Mouse (Mus musculus) embryonic facial prominence, embryonic 11.5 days (tissue): ENCODE results near the gene Olfr1012. TPM values are rescaled to one million over a fixed set of nuclear protein-coding genes. Genes with fewer than 3 reads are reported as not detected.
"Not testable (repeated sequence)": the region's sequence is repeated elsewhere in the genome, so short reads cannot be mapped to it uniquely, and the experiment has no call there.

Experiments used
- ATAC-seq: fragments of 200-750 bp; cut with Nextera tagmentation; replicated peaks from 2 replicates; pipeline ENCODE4 v1.8.0; 2017; ENCODE audit warnings: low read depth; ENCODE audit not compliant: insufficient number of reproducible peaks, low FRiP score, low TSS enrichment
- DNase-seq: peaks from one replicate; pipeline ENCODE4 v3.0.0-alpha.2; 2015; ENCODE audit warnings: low spot score
- H3K27ac ChIP-seq: fragments of 300-500 bp; sonication (generic); replicated peaks from 2 replicates; pipeline ENCODE4 v1.5.1; 2014; ENCODE audit warnings: mild to moderate bottlenecking, low read depth, low read length, control low read depth
- H3K27me3 ChIP-seq: fragments of 300-500 bp; sonication (generic); 2 replicates; pipeline ENCODE4 v1.6.1; 2014; ENCODE audit warnings: mild to moderate bottlenecking, low read length, moderate library complexity, mixed read lengths; ENCODE audit not compliant: control insufficient read depth, insufficient read depth
- H3K36me3 ChIP-seq: fragments of 300-500 bp; sonication (generic); replicated peaks from 2 replicates; pipeline ENCODE4 v1.6.1; 2014; ENCODE audit warnings: low read depth, mild to moderate bottlenecking, low read length, moderate library complexity, mixed read lengths; ENCODE audit not compliant: control insufficient read depth, insufficient read depth
- H3K4me1 ChIP-seq: fragments of 300-500 bp; sonication (generic); 2 replicates; pipeline ENCODE4 v1.6.1; 2014; ENCODE audit warnings: low read length, mixed read lengths; ENCODE audit not compliant: control insufficient read depth, insufficient read depth
- H3K4me2 ChIP-seq: fragments of 300-500 bp; sonication (generic); 2 replicates; pipeline ENCODE4 v1.6.1; 2014; ENCODE audit warnings: low read depth, mild to moderate bottlenecking, control low read depth, low read length, moderate library complexity
- H3K4me3 ChIP-seq: fragments of 300-500 bp; sonication (generic); 2 replicates; pipeline ENCODE4 v1.5.1; 2014; ENCODE audit warnings: low read depth, low read length, control low read depth
- H3K9ac ChIP-seq: fragments of 300-500 bp; sonication (generic); replicated peaks from 2 replicates; pipeline ENCODE4 v1.6.1; 2014; ENCODE audit warnings: mild to moderate bottlenecking, control low read depth, low read length
- H3K9me3 ChIP-seq: fragments of 300-500 bp; sonication (generic); replicated peaks from 2 replicates; pipeline ENCODE4 v1.6.1; 2016; ENCODE audit warnings: mild to moderate bottlenecking, low read length, inconsistent platforms, mixed read lengths; ENCODE audit not compliant: control insufficient read depth
- whole genome bisulfite sequencing: fragments of 180-500 bp; shearing (Covaris S2); extraction: QIAGEN DNeasy Blood & Tissue Kit; methylation state at CpG from one replicate; pipeline ENCODE4 v1.1.7; 2014; 5-methylcytosine and 5-hydroxymethylcytosine counted together
- polyA plus RNA-seq: library from polyadenylated mRNA; unstranded; fragments of >200 nt; fragmentation: Nextera tagmentation; extraction: Ambion mirVana; gene quantifications from 2 replicates; pipeline ENCODE4 v1.2.1, GENCODE M21; 2014

The Olfr1012 gene
- polyA plus RNA-seq, 1 experiment from 2014 or later, result not detected

GRCm38 (mm10) chr2:85725793-85726192, 36.8 kb downstream of the Olfr1012 start:
- Histone ChIP-seq H3K4me3 (no peak overlapping the region), H3K27ac (no peak overlapping the region), H3K9me3 (no peaks in the 10 kb centered on the region), H3K4me2 (no peak overlapping the region), H3K36me3 (no peaks in the 10 kb centered on the region), H3K9ac (no peak overlapping the region), H3K4me1 (no peaks in the 10 kb centered on the region), H3K27me3 (no peaks in the 10 kb centered on the region)
- peak; percentile 61 for DNase-seq
- ATAC-seq, result no peak
- WGBS, result 17% methylated on average over 3 of the region's 3 CpGs

- H3K9ac ChIP-seq, result no peak within 1 kb of the TSS
- no peak for DNase-seq
- H3K4me1 ChIP-seq, result no peaks in the 10 kb centered on the region
- no peak within 1 kb of the TSS for H3K4me2 ChIP-seq
- WGBS, result 90% methylated on average over 1 of the region's 1 CpGs
- ATAC-seq, result no peak
- H3K4me3 ChIP-seq, result no peak within 1 kb of the TSS
- H3K9me3 ChIP-seq, result no peaks in the 10 kb centered on the region
- no peaks in the 10 kb centered on the region for H3K36me3 ChIP-seq
- H3K27ac ChIP-seq, result no peak within 1 kb of the TSS
- H3K27me3 ChIP-seq, result no peaks in the 10 kb centered on the region
These were observed 47.4 kb downstream of the Olfr1012 start, which contains the start of gene Olfr1009 for GRCm38 (mm10) chr2:85715119-85715518. Gene Olfr1009, plus strand, starts transcription at chr2:85715419.

DNA sequence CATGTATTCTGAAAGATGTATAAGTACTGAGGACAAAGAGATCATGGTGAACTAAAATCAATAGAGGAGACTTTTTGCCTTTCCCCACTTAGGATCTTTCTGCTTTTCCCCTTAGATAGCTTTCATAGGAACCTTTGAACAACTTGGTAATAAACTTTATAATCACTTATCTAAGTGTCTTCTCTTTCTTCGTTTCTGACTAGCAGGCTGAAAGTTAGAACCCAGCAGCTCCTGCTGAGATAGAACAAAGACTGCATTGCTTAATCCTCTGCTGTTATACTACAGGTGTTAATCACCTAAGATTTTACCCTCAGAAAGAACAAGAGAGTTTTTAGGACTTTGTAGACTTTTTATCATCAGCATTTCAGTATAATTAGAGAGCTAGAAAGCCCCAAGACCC, 51.4 kb downstream of the Olfr1012 start:
- DNase-seq (no peak), ATAC-seq (no peak)
- H3K9ac ChIP-seq, result no peak overlapping the region
- H3K4me3 ChIP-seq, result no peak overlapping the region
- H3K9me3 ChIP-seq, result no peaks in the 10 kb centered on the region
- no peaks in the 10 kb centered on the region for H3K27me3 ChIP-seq
- 41% methylated on average over 1 of the region's 1 CpGs for WGBS
- H3K36me3 ChIP-seq, result no peaks in the 10 kb centered on the region
- no peak overlapping the region for H3K4me2 ChIP-seq
- H3K4me1 ChIP-seq, result no peaks in the 10 kb centered on the region
- no peak overlapping the region for H3K27ac ChIP-seq

- not testable (repeated sequence) for DNase-seq, H3K27ac ChIP-seq, H3K4me2 ChIP-seq, ATAC-seq, H3K4me1 ChIP-seq, H3K4me3 ChIP-seq, H3K27me3 ChIP-seq, H3K36me3 ChIP-seq, H3K9ac ChIP-seq, H3K9me3 ChIP-seq
- WGBS, result 77% methylated on average over 2 of the region's 2 CpGs
These were observed 51.9 kb downstream of the Olfr1012 start for GRCm38 (mm10) chr2:85710680-85711079.

Other genes starting within 250 kb of the Olfr1012 start
- not detected in 2 replicates for gene 4833423E24Rik, start 243.7 kb downstream of the Olfr1012 start, polyA plus RNA-seq
- not detected in 2 replicates for gene Olfr996, start 183.6 kb downstream of the Olfr1012 start, polyA plus RNA-seq
- not detected in 2 replicates for gene Olfr998, start 173.8 kb downstream of the Olfr1012 start, polyA plus RNA-seq
- not detected in 2 replicates for gene Olfr1000, start 150.9 kb downstream of the Olfr1012 start, polyA plus RNA-seq
- gene Olfr1002, start 112.1 kb downstream of the Olfr1012 start, polyA plus RNA-seq, result not detected in 2 replicates
- gene Olfr154, start 98.3 kb downstream of the Olfr1012 start, polyA plus RNA-seq, result not detected in 2 replicates
- gene Olfr1006, start 84.0 kb downstream of the Olfr1012 start, polyA plus RNA-seq, result not detected in 2 replicates
- not detected in 2 replicates for gene Olfr1008, start 73.3 kb downstream of the Olfr1012 start, polyA plus RNA-seq
- not detected in 2 replicates for gene Olfr1009, start 47.3 kb downstream of the Olfr1012 start, polyA plus RNA-seq
- not detected in 2 replicates for gene Olfr1013, start 4.3 kb upstream of the Olfr1012 start, polyA plus RNA-seq
- gene Olfr1014, start 9.9 kb upstream of the Olfr1012 start, polyA plus RNA-seq, result not detected in 2 replicates
- gene Olfr1015, start 19.3 kb upstream of the Olfr1012 start, polyA plus RNA-seq, result 0.14 TPM in 1 of 2 replicates, not detected in the other
- not detected in 2 replicates for gene Olfr1016, start 39.8 kb upstream of the Olfr1012 start, polyA plus RNA-seq
- gene Olfr1018, start 55.7 kb upstream of the Olfr1012 start, polyA plus RNA-seq, result not detected in 2 replicates
- gene Olfr1019, start 82.7 kb upstream of the Olfr1012 start, polyA plus RNA-seq, result not detected in 2 replicates
- not detected in 2 replicates for gene Olfr1020, start 84.3 kb upstream of the Olfr1012 start, polyA plus RNA-seq
- gene Olfr1022, start 105.8 kb upstream of the Olfr1012 start, polyA plus RNA-seq, result not detected in 2 replicates
- not detected in 2 replicates for gene Olfr1023, start 122.9 kb upstream of the Olfr1012 start, polyA plus RNA-seq
- gene Olfr1024, start 142.3 kb upstream of the Olfr1012 start, polyA plus RNA-seq, result not detected in 2 replicates
- gene Olfr1025-ps1, start 152.4 kb upstream of the Olfr1012 start, polyA plus RNA-seq, result not detected in 2 replicates
- 0.18 and 0.22 TPM in 2 replicates for gene Olfr1026, start 158.8 kb upstream of the Olfr1012 start, polyA plus RNA-seq
- not detected in 2 replicates for gene Olfr1028, start 187.7 kb upstream of the Olfr1012 start, polyA plus RNA-seq
- gene Olfr1029, start 211.1 kb upstream of the Olfr1012 start, polyA plus RNA-seq, result not detected in 2 replicates
- gene Olfr1030, start 216.5 kb upstream of the Olfr1012 start, polyA plus RNA-seq, result not detected in 2 replicates
- not detected in 2 replicates for gene Olfr1031, start 227.5 kb upstream of the Olfr1012 start, polyA plus RNA-seq
- gene Olfr1032, start 242.8 kb upstream of the Olfr1012 start, polyA plus RNA-seq, result not detected in 2 replicates